Mouse (Mus musculus): Measurements from ENCODE around the gene Cfap99. TPM values are rescaled to one million over a fixed set of nuclear protein-coding genes. Genes with fewer than 3 reads are reported as not detected.
A peak's percentile ranks its signal among the peaks of the same experiment; 100 is the strongest.

The Cfap99 gene
- polyA plus RNA-seq, 1 experiment = 0.04 TPM

DNA sequence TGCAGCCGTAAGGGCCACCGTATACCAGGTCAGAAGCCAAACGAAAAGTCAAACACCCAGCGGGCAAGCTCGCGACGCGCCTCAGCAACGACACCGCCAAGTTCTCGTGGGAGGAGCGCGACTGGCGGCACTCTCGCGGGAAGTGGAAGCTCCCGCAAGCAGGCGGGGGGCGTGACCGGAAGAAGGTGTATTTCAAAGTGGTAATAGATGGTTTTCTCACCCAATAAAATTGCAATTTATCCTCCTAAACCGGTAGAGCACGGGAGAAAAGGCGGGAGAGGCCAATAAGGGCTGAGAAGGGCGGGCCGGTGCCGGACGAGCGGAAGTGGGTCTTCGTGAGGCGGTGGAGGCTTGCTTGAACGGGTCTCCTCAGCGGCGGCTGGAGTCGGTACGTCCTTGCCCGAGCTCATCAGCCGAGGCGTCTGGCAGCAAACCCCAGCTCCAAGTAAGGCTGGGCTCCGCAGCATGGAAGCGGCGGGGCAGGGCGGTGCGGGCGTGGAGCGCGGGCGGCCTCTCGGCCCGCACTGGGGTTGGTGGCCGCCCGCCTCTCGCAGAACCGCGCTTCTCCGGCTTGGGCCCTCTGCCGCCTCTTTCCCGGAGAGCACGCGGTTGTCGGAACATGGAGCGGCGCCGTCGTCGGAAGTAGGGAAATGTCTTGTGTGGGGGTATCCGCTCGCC lies 47.8 kb downstream of the Cfap99 start, which contains the start of gene Rnf4:
TSS of gene Rnf4 (plus strand) at position 193 of the 678 bp plus-strand sequence.
- H3K36me3 ChIP-seq (ENCODE audit: control insufficient read depth, insufficient read depth, low read length) = no peaks in the 10 kb centered on the region
- peaks cover 4% of the 10 kb centered on the region for H3K4me1 ChIP-seq (ENCODE audit: control insufficient read depth, insufficient read depth, insufficient read length)
- peak within 1 kb of the TSS; percentile 96 for H3K4me3 ChIP-seq (ENCODE audit: extremely low read depth, insufficient read depth, insufficient read length)
- under 1% methylated on average over 57 of the region's 67 CpGs for WGBS
- H3K27ac ChIP-seq (ENCODE audit: insufficient read depth, low read length) = peak within 1 kb of the TSS; percentile 94
- no peaks in the 10 kb centered on the region for H3K27me3 ChIP-seq (ENCODE audit: control insufficient read depth, insufficient read depth, low read length)
- TF ChIP-seq POLR2A (IDR thresholded peaks at IDR 0.05; ENCODE audit: low read depth, low read length) = peak; percentile 74
- no peak for TF ChIP-seq CTCF (IDR thresholded peaks at IDR 0.05; ENCODE audit: extremely low read depth, insufficient read depth, insufficient read length, insufficient replicate concordance)
- peak; percentile 96 to 99 for DNase-seq (ENCODE audit: low read depth in 1 of 2, low spot score in 2 of 2)

DNA sequence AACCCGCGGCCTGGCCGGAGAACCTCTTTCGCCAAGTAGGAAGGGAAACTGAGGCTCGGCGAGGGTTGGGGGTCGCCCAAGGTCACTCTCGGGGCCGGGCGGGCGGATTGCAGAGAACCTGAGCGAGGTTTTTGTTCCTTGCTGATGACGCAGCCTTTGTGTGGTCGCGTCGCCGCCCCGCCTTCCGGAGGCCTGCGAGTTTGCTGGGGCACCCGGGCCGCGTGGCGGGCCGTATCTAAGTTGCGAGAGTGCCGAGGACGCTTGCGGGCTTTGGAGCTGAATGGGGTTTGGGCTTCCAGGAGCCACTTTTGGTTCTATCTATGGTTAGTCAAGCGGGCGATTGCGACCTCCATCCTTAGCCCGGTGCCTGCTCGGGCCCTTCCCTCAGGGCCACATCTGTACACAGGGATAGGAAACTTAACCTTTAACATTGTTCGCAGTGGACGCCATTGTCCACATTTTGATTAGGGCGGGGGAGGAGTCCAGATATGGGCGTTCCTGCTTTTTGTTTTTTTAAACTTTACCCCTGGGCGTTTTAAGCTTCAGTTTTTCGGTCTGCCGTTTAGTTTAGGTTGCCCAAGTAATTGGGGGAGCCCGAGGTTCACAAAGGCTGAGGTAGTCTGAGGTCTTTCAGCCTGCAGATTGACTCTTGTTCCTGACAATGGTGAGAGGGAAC lies 48.5 kb downstream of the Cfap99 start:
- DNase-seq (ENCODE audit: low read depth in 1 of 2, low spot score in 2 of 2) = peak; percentile 49
- peak overlapping the region; percentile 96 for H3K4me3 ChIP-seq (ENCODE audit: extremely low read depth, insufficient read depth, insufficient read length)

DNA sequence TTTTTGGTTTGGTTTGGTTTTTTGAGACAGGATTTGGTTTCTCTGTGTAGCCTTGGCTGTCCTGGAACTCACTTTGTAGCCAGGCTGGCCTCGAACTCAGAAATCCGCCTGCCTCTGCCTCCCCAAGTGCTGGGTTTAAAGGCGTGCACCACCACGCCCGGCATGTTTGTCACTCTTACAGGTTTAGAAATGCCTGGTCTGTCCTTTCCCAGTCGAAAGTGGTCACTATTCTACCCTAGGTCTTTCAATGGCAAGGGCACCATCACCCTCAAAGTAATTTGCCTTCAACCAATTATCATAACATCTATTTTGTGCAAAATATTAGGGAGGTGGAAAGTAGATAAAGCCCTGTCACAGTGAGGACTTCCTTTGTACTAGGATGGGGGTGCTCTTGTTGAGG lies 51.8 kb downstream of the Cfap99 start:
- H3K27ac ChIP-seq (ENCODE audit: insufficient read depth, low read length) = no peak overlapping the region
- no peak overlapping the region for H3K4me3 ChIP-seq (ENCODE audit: extremely low read depth, insufficient read depth, insufficient read length)
- DNase-seq (ENCODE audit: low read depth in 1 of 2, low spot score in 2 of 2) = no peak
- 90% methylated on average over 6 of the region's 6 CpGs for WGBS
- H3K4me1 ChIP-seq (ENCODE audit: control insufficient read depth, insufficient read depth, insufficient read length) = peaks cover 4% of the 10 kb centered on the region
- no peak for TF ChIP-seq POLR2A (IDR thresholded peaks at IDR 0.05; ENCODE audit: low read depth, low read length)
- TF ChIP-seq CTCF (IDR thresholded peaks at IDR 0.05; ENCODE audit: extremely low read depth, insufficient read depth, insufficient read length, insufficient replicate concordance) = no peak
- no peaks in the 10 kb centered on the region for H3K27me3 ChIP-seq (ENCODE audit: control insufficient read depth, insufficient read depth, low read length)
- peaks cover 8% of the 10 kb centered on the region for H3K36me3 ChIP-seq (ENCODE audit: control insufficient read depth, insufficient read depth, low read length)

More for the DNA sequence above, 48.5 kb downstream of the Cfap99 start:
- no peaks in the 10 kb centered on the region for H3K36me3 ChIP-seq (ENCODE audit: control insufficient read depth, insufficient read depth, low read length)
- WGBS = under 1% methylated on average over 42 of the region's 42 CpGs
- H3K27ac ChIP-seq (ENCODE audit: insufficient read depth, low read length) = peak overlapping the region; percentile 94
- TF ChIP-seq CTCF (IDR thresholded peaks at IDR 0.05; ENCODE audit: extremely low read depth, insufficient read depth, insufficient read length, insufficient replicate concordance) (no peak), POLR2A (IDR thresholded peaks at IDR 0.05; ENCODE audit: low read depth, low read length) (no peak; the same call in 1 of the 2 replicates)
- H3K4me1 ChIP-seq (ENCODE audit: control insufficient read depth, insufficient read depth, insufficient read length) = peaks cover 4% of the 10 kb centered on the region
- no peaks in the 10 kb centered on the region for H3K27me3 ChIP-seq (ENCODE audit: control insufficient read depth, insufficient read depth, low read length)

DNA sequence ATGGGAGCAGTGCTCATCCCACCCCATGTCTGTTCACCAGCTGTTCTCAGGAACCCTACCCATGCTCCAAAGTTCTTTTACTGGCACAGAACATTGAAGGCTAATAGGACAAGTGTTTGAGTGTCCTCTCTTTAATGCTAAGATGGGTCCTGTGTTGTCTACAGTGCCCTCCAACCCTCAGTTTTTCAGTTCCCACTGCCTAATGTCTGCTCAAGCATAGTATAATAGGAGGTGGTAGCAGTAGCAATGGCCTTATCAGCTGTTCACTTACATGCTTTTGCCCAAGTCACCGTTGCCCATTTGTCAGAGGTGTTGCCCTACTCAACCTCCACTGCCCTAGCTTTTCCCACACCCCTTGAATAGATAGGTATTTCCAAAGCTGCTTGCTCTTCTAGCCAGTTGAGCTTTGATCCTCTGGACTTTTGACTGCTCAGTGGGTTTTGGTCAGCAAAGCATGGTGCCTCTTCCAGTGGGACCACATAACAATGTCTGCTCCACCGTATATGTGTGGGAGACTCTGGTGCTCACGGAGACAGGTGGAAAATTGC lies 63.8 kb downstream of the Cfap99 start:
- no peaks in the 10 kb centered on the region for H3K4me1 ChIP-seq (ENCODE audit: control insufficient read depth, insufficient read depth, insufficient read length)
- no peaks in the 10 kb centered on the region for H3K27me3 ChIP-seq (ENCODE audit: control insufficient read depth, insufficient read depth, low read length)
- no peak for DNase-seq (ENCODE audit: low read depth in 1 of 2, low spot score in 2 of 2)
- peaks cover 47% of the 10 kb centered on the region for H3K36me3 ChIP-seq (ENCODE audit: control insufficient read depth, insufficient read depth, low read length)
- no peak overlapping the region for H3K27ac ChIP-seq (ENCODE audit: insufficient read depth, low read length)
- no peak for TF ChIP-seq POLR2A (IDR thresholded peaks at IDR 0.05; ENCODE audit: low read depth, low read length)
- no peak for TF ChIP-seq CTCF (IDR thresholded peaks at IDR 0.05; ENCODE audit: extremely low read depth, insufficient read depth, insufficient read length, insufficient replicate concordance)
- no peak overlapping the region for H3K4me3 ChIP-seq (ENCODE audit: extremely low read depth, insufficient read depth, insufficient read length)
- WGBS = 97% methylated on average over 3 of the region's 3 CpGs

DNA sequence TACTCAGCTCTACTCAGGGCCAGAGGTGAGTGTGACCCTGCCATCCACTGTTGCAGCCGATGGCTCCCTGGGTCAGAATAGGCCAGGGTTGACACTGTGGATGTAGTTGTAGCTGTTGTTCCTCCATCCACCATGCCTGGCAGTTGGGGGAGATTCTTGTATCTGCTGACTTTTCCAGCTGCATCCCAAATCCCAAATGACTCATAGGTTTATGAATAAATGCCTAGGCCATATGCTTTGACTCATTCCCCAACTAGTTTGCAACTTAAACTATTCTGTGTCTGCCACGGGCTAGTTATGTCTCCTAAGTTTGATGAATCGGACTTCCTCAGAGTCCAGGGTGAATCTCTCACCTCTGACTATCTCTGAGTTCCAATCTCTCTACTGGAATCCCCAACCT lies 71.9 kb downstream of the Cfap99 start:
- DNase-seq (ENCODE audit: low read depth in 1 of 2, low spot score in 2 of 2) = no peak
- H3K27ac ChIP-seq (ENCODE audit: insufficient read depth, low read length) = no peak overlapping the region
- no peak overlapping the region for H3K4me3 ChIP-seq (ENCODE audit: extremely low read depth, insufficient read depth, insufficient read length)
- peaks cover 5% of the 10 kb centered on the region for H3K36me3 ChIP-seq (ENCODE audit: control insufficient read depth, insufficient read depth, low read length)
- WGBS = 92% methylated on average over 3 of the region's 3 CpGs
- TF ChIP-seq CTCF (IDR thresholded peaks at IDR 0.05; ENCODE audit: extremely low read depth, insufficient read depth, insufficient read length, insufficient replicate concordance) (no peak), POLR2A (IDR thresholded peaks at IDR 0.05; ENCODE audit: low read depth, low read length) (no peak)
- no peaks in the 10 kb centered on the region for H3K4me1 ChIP-seq (ENCODE audit: control insufficient read depth, insufficient read depth, insufficient read length)
- no peaks in the 10 kb centered on the region for H3K27me3 ChIP-seq (ENCODE audit: control insufficient read depth, insufficient read depth, low read length)

DNA sequence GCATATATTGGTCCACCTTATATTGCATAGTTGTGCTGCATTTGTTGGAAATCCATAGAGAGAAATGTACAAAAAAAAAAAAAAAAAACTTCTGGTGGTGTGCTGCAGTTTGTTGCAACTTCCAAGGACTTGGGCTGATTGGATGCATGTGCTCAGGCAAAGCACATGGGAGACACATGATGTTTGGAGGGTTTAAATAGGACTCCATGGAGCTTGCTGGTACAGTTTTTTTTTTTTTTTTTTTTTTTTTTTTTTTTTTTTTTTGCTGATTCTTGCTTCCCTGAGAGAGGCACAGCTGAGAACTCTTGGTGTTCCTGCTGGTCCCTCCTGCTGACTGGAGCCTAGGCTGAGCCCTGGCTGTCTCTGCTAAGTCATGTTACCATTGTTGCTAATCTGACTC lies 74.7 kb downstream of the Cfap99 start:
- DNase-seq (ENCODE audit: low read depth in 1 of 2, low spot score in 2 of 2) = no peak
- Histone ChIP-seq H3K4me3 (ENCODE audit: extremely low read depth, insufficient read depth, insufficient read length) (no peak overlapping the region), H3K36me3 (ENCODE audit: control insufficient read depth, insufficient read depth, low read length) (peaks cover 3% of the 10 kb centered on the region), H3K4me1 (ENCODE audit: control insufficient read depth, insufficient read depth, insufficient read length) (no peaks in the 10 kb centered on the region), H3K27ac (ENCODE audit: insufficient read depth, low read length) (no peak overlapping the region), H3K27me3 (ENCODE audit: control insufficient read depth, insufficient read depth, low read length) (no peaks in the 10 kb centered on the region)
- TF ChIP-seq POLR2A (IDR thresholded peaks at IDR 0.05; ENCODE audit: low read depth, low read length) (no peak), CTCF (IDR thresholded peaks at IDR 0.05; ENCODE audit: extremely low read depth, insufficient read depth, insufficient read length, insufficient replicate concordance) (no peak)
